Mouse (Mus musculus): ENCODE data around the gene Vps26a.

GRCm38 (mm10) chr10:62505224-62505983 lies 18.8 kb upstream of the Vps26a start:
- TF ChIP-seq POLR2A (IDR thresholded peaks at IDR 0.05; ENCODE audit: borderline replicate concordance, low read depth, low read length) = no peak
- no peak for TF ChIP-seq CTCF (IDR thresholded peaks at IDR 0.05; ENCODE audit: low read depth, low read length)

All from bone marrow macrophage, adult 2 months (primary cell).